Mouse (Mus musculus) thymus, adult 2 months (tissue): Measurements from ENCODE around the gene Rhoc.

Experiments
- CTCF ChIP-seq: fragments of 200-500 bp; IDR thresholded peaks from 2 replicates; pipeline ENCODE4 v1.5.1; 2012; ENCODE audit warnings: mild to moderate bottlenecking, control low read depth, low read length, moderate library complexity, borderline replicate concordance; ENCODE audit not compliant: control insufficient read depth, poor library complexity, insufficient read depth; ENCODE audit errors: extremely low read depth
- POLR2A ChIP-seq: fragments of 200-500 bp; IDR thresholded peaks from 2 replicates; pipeline ENCODE4 v1.6.1; 2012; ENCODE audit warnings: mild to moderate bottlenecking, low read length, control low read depth, moderate library complexity; ENCODE audit not compliant: control insufficient read depth, poor library complexity, insufficient read depth; ENCODE audit errors: extremely low read depth

DNA sequence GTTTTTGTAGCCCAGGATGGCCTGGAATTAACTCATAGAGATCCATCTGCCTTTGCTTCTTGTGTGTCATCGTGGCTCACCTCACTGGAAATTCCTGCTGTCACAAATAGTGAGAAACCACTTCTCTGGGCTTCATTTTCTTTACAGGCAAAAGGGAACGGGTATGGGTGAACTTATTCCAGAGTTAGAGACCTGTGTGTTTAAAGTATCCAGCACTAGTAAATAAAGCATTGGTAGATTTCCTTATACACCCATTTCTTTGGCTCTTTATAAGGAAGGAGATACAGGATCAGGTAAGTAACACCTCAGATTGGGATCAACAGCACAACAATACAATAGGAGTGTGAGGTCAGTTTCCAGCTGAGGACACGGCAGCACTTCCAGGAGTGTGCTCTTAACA is at the start of gene Rhoc:
- TF ChIP-seq CTCF = no peak
- no peak for TF ChIP-seq POLR2A
